Mouse (Mus musculus) forebrain, embryonic 10.5 days (tissue): Measurements from ENCODE around the gene Pwp2. TPM values are rescaled to one million over a fixed set of nuclear protein-coding genes. Genes with fewer than 3 reads are reported as not detected.

Experiments
- DNase-seq: peaks from one replicate; pipeline ENCODE4 v3.0.0-alpha.2; 2017; ENCODE audit warnings: low spot score; ENCODE audit errors: extremely low spot score
- H3K27ac ChIP-seq: fragments of 300-500 bp; sonication (generic); 2 replicates; pipeline ENCODE4 v1.5.1; 2016; ENCODE audit warnings: mild to moderate bottlenecking
- H3K27me3 ChIP-seq: fragments of 300-500 bp; sonication (generic); 2 replicates; pipeline ENCODE4 v1.6.1; 2016; ENCODE audit warnings: mild to moderate bottlenecking; ENCODE audit not compliant: poor library complexity, severe bottlenecking
- H3K36me3 ChIP-seq: fragments of 300-500 bp; sonication (generic); replicated peaks from 2 replicates; pipeline ENCODE4 v1.6.1; 2016; ENCODE audit warnings: mild to moderate bottlenecking, moderate library complexity
- H3K4me1 ChIP-seq: fragments of 300-500 bp; sonication (generic); 2 replicates; pipeline ENCODE4 v1.6.1; 2016
- H3K4me3 ChIP-seq: fragments of 300-500 bp; sonication (generic); 2 replicates; pipeline ENCODE4 v1.5.1; 2016; ENCODE audit warnings: mild to moderate bottlenecking, moderate library complexity
- H3K9me3 ChIP-seq: fragments of 300-500 bp; sonication (generic); 2 replicates; pipeline ENCODE4 v1.6.1; 2016; ENCODE audit warnings: mild to moderate bottlenecking, moderate library complexity
- WGBS: fragments of 180-500 bp; shearing (Covaris S2); methylation state at CpG from one replicate; pipeline ENCODE4 v1.1.7; 2016; 5-methylcytosine and 5-hydroxymethylcytosine counted together
- polyA plus RNA-seq: library from polyadenylated mRNA; unstranded; fragments of >200 nt; fragmentation: Nextera tagmentation; extraction: Ambion mirVana; gene quantifications from 2 replicates; pipeline ENCODE4 v1.2.1, GENCODE M21; 2016

The Pwp2 gene
- polyA plus RNA-seq, 1 experiment from 2014 or later = 34.7 TPM

DNA sequence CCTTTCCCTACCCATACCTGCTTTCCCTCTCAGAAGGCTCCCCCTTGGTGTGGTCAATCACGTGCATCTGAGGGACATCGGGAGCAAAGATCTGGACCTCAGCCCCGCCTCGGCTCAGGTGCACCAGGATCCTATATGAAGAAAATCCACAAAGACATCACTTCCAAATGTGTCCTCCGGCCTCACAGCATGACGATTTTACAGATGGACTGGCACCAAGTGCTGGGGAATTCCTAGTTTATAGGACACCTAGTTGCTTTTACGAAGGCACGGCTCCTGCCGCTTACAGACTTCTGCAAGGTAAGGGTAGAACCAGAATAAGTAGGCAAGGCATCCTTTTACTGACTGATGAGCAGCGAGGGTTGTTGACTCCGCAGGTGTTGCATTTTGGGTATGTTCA lies 16.2 kb downstream of the Pwp2 start:
- Histone ChIP-seq H3K27ac (peak overlapping the region; percentile 89), H3K36me3 (peaks cover 76% of the 10 kb centered on the region), H3K27me3 (no peaks in the 10 kb centered on the region), H3K9me3 (no peaks in the 10 kb centered on the region), H3K4me3 (peak overlapping the region; percentile 72), H3K4me1 (peaks cover 24% of the 10 kb centered on the region)
- DNase-seq = no peak
- 81% methylated on average over 11 of the region's 11 CpGs for WGBS

DNA sequence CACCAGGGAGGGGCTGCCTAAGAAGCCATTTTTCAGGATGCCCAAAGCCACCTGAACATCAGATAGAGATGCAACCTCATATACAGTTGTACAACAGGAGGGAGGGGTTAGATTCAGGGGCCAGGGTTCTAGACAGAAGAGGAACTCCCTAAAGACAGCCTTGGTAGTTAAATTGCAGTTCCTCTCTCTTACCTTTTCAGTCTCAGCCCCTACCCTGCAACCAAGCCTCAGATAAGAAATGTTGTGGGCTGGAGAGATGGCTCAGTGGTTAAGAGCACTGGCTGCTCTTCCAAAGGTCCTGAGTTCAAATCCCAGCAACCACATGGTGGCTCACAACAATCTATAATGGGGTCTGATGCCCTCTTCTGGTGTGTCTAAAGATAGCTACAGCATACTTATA lies 17.2 kb downstream of the Pwp2 start:
- no peak overlapping the region for H3K4me3 ChIP-seq
- H3K9me3 ChIP-seq = no peaks in the 10 kb centered on the region
- H3K36me3 ChIP-seq = peaks cover 76% of the 10 kb centered on the region
- no peaks in the 10 kb centered on the region for H3K27me3 ChIP-seq
- no peak overlapping the region for H3K27ac ChIP-seq
- peaks cover 24% of the 10 kb centered on the region for H3K4me1 ChIP-seq
- DNase-seq = no peak

DNA sequence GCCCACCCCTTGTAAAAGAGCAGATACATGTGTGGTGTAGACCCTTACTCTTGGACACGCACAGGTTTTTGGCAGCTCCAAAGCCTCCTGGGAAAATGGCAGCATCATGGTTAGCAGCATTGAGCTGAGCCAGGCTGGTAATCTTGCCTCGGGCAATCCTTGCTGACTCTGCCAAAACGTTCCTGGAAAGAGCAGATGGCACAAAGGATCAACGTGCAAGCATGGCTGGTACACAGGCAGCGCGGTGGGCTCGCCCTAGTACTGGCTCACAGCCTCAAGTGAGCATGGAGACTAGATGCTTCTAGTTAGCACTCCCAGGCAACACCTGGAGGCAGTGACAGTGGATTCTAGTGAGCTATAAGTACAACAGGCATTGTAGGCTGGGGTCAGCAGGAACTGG lies 17.6 kb downstream of the Pwp2 start:
- WGBS = 93% methylated on average over 7 of the region's 7 CpGs
- no peak for DNase-seq
- Histone ChIP-seq H3K27ac (no peak overlapping the region), H3K4me3 (no peak overlapping the region), H3K9me3 (no peaks in the 10 kb centered on the region), H3K36me3 (peaks cover 76% of the 10 kb centered on the region), H3K4me1 (peaks cover 24% of the 10 kb centered on the region), H3K27me3 (no peaks in the 10 kb centered on the region)

DNA sequence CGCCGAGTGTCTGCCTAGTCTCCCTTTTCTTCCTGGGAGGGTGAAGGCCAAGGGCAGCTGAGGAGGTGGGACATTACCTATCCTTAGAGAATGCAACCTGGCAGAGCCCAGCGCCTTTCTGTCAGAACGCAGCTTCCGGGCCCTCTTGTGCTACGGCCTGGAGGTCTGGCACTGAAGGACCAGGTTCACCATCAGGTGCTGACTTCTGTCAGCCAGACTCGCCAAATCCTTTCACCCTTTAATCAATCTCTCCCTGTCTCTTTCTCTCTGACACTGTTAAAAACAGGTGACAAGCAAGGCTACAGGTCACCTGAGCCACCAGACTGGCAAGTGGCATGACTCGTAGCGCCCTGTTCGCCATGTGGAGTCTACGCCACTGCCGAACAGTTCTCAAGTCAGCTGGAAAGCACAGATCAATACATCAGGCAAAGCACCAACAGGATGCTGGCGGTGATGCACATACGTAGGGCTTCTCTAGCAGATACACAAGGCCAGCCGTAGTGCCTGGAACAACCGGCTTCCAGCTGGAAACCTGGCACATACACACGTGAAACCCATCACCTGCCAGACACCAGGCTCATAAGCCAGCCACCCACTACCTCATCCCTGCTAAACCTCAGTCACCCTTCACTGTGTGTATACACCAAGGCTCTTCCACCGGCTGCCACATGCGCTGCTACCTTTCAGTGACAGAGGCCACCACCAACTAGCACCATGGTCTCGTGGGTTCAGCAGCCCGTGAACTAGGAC lies 19.5 kb downstream of the Pwp2 start:
- 93% methylated on average over 21 of the region's 21 CpGs for WGBS
- peaks cover 60% of the 10 kb centered on the region for H3K36me3 ChIP-seq

DNA sequence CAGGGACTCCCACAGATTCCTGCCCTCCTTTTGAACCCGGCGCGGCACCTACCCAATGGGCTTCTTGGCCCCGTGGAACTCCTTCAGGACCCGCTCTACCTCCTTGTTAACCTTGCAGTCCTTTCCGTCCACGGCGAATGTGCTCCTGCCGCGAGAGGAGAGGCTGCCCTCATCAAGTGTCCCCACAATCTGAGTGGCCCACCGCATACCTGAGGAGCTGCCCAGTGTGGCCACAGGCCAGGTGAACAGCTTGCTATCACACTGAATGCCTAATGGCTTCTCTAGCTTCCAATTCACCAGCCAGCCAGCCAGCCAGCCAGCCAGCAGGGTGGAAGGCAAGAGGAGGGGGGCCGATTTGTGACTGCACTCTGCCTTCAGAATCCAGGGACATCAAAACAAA lies 20.2 kb downstream of the Pwp2 start:
- Histone ChIP-seq H3K4me3 (no peak overlapping the region), H3K4me1 (peaks cover 17% of the 10 kb centered on the region), H3K36me3 (peaks cover 58% of the 10 kb centered on the region), H3K9me3 (no peaks in the 10 kb centered on the region), H3K27me3 (no peaks in the 10 kb centered on the region), H3K27ac (no peak overlapping the region)
- 96% methylated on average over 12 of the region's 12 CpGs for WGBS
- DNase-seq = no peak

More for the DNA sequence above, 19.5 kb downstream of the Pwp2 start:
- Histone ChIP-seq H3K27me3 (no peaks in the 10 kb centered on the region), H3K27ac (no peak overlapping the region), H3K4me1 (peaks cover 23% of the 10 kb centered on the region), H3K4me3 (no peak overlapping the region), H3K9me3 (no peaks in the 10 kb centered on the region)
- DNase-seq = no peak

DNA sequence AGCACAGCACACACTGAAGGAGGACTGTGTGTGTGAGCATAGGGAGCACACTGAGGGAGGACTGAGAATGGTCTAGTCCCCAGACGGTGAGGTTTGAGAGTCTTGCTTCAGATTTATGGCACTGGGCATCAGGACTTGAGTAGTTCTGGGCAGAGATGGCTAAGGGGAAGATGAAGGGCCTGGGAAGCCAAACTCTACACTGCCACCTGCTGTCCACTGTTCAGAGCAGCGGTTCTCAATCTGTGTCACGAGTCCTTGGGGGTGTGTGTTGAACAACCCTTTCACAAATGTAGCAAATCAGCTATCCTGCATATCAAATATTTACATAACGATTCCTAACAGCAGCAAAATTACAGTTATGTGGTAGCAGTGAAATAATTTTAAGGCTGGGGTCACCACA lies 21.0 kb downstream of the Pwp2 start:
- H3K9me3 ChIP-seq = no peaks in the 10 kb centered on the region
- peaks cover 17% of the 10 kb centered on the region for H3K4me1 ChIP-seq
- H3K4me3 ChIP-seq = no peak overlapping the region
- peak; percentile 42 for DNase-seq
- WGBS = 40% methylated on average over 4 of the region's 4 CpGs
- peaks cover 58% of the 10 kb centered on the region for H3K36me3 ChIP-seq
- no peak overlapping the region for H3K27ac ChIP-seq
- no peaks in the 10 kb centered on the region for H3K27me3 ChIP-seq

DNA sequence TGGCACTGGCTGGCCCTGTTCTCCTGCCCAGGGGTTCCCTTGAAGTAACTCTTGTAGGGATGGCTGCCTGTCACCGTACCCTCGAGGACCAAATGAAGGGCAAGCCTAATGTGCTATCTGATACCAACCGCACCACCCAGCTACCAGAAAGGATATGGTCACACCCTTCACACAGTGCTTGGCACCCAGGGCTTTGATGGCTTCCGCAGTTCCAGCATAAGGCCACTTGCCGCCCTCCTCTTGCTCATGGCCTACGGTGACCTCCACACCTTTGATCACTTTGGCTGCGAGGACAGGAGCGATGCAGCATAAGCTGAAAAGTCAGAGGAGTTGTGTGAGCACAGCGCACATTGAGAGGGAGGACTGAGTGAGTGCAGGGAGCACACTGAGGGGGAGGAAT lies 21.7 kb downstream of the Pwp2 start:
- Histone ChIP-seq H3K4me3 (no peak overlapping the region), H3K9me3 (no peaks in the 10 kb centered on the region), H3K36me3 (peaks cover 58% of the 10 kb centered on the region), H3K4me1 (peaks cover 11% of the 10 kb centered on the region), H3K27ac (no peak overlapping the region), H3K27me3 (no peaks in the 10 kb centered on the region)
- 94% methylated on average over 9 of the region's 9 CpGs for WGBS
- DNase-seq = no peak

DNA sequence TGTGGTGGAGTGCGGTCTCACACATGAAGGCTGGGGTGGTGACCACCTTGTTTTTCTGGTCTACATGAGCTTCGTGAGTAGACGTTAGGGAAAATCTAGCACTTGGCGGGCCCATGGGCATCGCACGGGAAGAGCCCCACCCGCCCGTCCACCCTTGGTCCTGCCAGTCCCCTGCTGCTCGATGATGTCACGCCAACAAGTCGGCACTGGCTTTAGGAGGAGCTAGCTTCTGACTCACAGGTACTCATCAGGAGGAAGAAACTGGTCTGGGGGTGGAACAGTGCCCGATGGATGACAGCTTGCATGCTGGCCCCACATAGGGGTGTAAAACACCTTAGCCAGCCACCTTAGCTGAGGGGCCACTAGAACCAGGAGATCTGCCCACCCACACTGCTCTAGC lies 22.3 kb downstream of the Pwp2 start:
- Histone ChIP-seq H3K9me3 (no peaks in the 10 kb centered on the region), H3K4me3 (no peak overlapping the region), H3K27me3 (no peaks in the 10 kb centered on the region), H3K4me1 (peaks cover 9% of the 10 kb centered on the region), H3K27ac (no peak overlapping the region), H3K36me3 (peaks cover 53% of the 10 kb centered on the region)
- no peak for DNase-seq
- 94% methylated on average over 12 of the region's 12 CpGs for WGBS

DNA sequence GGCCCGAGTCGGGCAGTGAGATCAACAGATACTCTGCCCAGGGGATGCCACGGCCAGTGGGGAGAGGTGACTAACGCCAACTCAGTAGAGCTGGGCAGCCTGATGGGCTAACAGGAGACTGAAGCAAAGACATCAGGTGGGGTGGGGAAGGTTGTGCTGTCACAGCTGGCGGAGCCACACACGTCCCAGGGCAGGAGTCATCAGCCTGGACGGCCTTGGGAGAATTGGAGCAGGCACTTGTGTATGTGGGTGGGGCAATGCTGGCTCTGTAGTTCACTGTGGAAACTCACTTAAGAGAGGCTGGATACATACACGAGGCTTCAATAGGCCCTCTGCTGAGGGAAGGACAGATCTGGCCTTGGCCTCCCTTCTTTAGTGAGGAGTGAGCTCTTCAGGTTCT lies 23.9 kb downstream of the Pwp2 start:
- Histone ChIP-seq H3K27me3 (no peaks in the 10 kb centered on the region), H3K27ac (no peak overlapping the region), H3K9me3 (no peaks in the 10 kb centered on the region), H3K4me3 (no peak overlapping the region), H3K36me3 (peaks cover 38% of the 10 kb centered on the region), H3K4me1 (peaks cover 9% of the 10 kb centered on the region)
- no peak for DNase-seq
- 87% methylated on average over 8 of the region's 8 CpGs for WGBS

DNA sequence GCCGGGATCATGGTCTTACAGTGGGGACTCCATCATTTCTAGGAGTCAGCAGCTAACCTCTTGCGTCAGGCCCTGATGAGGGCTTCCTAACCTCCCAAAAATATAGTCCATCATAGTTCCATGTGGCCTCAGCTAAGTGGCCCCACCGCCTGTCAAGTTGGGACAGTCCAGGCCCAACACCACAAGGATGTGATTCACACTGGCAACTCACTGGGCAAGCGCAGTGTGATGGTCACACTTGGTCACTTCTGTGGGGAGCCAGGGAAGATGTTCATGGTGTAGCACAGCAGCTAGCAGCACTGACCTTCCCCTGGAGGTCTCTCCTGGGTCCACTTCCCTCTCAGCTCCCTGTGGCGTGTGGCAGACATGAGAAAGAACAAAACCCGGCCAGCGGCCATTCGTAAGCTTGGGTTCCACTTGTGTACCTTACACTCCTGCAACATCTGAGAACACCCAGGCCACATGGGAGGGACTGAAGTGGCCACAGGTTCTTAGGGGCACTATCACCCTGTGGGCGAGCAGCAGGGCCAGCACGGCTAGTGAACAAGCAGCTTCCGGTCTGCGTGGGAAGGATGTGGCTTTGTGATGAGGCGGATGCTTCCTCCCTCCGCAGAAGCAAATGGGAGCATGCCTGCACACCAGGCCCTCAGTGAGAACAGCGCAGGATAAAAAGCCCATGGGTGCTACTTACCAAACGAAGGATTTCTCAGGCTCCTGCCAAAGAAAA lies 24.4 kb downstream of the Pwp2 start:
- Histone ChIP-seq H3K27me3 (no peaks in the 10 kb centered on the region), H3K27ac (no peak overlapping the region), H3K9me3 (no peaks in the 10 kb centered on the region), H3K4me3 (no peak overlapping the region), H3K4me1 (peaks cover 9% of the 10 kb centered on the region), H3K36me3 (peaks cover 32% of the 10 kb centered on the region)
- WGBS = 90% methylated on average over 16 of the region's 16 CpGs
- no peak for DNase-seq

DNA sequence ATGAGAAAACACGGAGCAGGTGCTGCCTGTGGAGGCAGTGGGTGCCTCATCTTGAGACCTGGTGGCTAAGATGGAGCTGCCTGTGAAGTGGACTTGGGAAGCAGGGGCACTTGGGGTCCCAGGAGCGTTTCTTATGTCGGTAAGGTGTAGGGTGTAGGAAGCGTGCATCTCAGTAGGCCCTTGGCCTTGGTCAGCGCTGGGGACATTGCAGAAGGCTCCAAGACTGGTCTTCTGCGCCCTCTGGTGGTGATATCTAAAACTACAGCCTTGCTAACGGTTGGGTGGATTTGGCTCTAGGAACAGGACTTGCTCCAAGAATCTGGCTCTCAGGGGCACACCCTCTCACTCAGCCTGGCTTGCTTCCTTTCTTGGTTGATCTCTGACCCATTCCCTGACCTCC lies 25.0 kb downstream of the Pwp2 start:
- no peak overlapping the region for H3K27ac ChIP-seq
- H3K36me3 ChIP-seq = peaks cover 26% of the 10 kb centered on the region
- peaks cover 9% of the 10 kb centered on the region for H3K4me1 ChIP-seq
- DNase-seq = peak; percentile 83
- no peaks in the 10 kb centered on the region for H3K27me3 ChIP-seq
- H3K9me3 ChIP-seq = no peaks in the 10 kb centered on the region
- H3K4me3 ChIP-seq = peak overlapping the region; percentile 32; the same call in 1 of the 2 replicates
- 3% methylated on average over 7 of the region's 7 CpGs for WGBS

DNA sequence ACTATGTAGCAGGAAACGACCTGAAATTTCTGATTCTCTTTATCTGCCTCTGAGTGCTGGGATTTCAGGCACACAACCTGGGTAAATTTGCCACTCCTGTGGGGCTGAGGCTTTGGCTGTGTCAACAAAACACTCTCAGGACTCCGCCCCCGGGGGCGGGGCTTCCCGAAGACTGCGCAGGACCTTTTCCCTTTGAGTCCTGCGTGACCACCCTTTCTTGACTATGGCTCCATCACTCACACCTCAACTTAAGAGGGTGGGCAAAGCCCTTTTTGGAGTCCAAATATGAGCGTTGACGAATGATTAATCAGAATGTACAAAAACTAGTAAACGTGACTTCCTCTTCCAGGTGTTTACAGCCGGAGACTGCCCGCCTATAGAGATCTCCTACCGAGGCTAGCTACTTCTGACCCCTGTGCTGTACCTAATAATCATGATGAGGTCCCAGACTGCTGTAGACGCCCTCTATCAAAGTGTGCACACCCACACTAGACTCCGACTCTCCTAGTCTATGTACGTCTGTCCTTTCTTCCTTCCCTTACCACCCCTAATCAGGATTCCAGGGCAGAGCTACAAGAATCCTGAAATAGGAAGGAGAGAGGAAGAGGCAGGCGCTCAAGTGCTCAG lies 25.6 kb downstream of the Pwp2 start:
- H3K27ac ChIP-seq = no peak overlapping the region
- peak overlapping the region; percentile 32 for H3K4me3 ChIP-seq
- peaks cover 9% of the 10 kb centered on the region for H3K4me1 ChIP-seq
- 17% methylated on average over 17 of the region's 17 CpGs for WGBS
- H3K27me3 ChIP-seq = no peaks in the 10 kb centered on the region
- peaks cover 21% of the 10 kb centered on the region for H3K36me3 ChIP-seq
- no peak for DNase-seq
- H3K9me3 ChIP-seq = no peaks in the 10 kb centered on the region

DNA sequence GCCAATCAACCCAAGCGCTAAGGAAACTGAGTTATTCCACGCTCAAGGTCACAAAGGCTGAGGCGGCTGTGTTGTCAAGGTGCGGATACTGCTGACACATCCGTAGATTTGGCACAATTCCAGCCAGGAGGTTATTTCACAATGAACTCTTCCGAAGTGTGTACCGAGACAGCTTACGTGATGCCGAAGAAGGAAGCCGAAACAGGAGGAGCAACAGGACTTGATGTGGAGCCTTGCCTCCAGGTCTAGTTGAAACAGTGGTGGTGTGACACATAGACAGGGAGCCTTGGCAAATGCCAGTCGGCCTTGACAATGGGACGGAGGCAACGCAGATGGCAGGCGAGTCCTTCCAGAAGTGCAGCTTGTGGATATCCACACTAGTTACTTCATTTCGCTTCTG lies 26.9 kb downstream of the Pwp2 start:
- peaks cover 10% of the 10 kb centered on the region for H3K36me3 ChIP-seq
- WGBS = 88% methylated on average over 15 of the region's 15 CpGs
- no peaks in the 10 kb centered on the region for H3K27me3 ChIP-seq
- no peak for DNase-seq
- peaks cover 9% of the 10 kb centered on the region for H3K4me1 ChIP-seq
- H3K9me3 ChIP-seq = no peaks in the 10 kb centered on the region
- H3K4me3 ChIP-seq = no peak overlapping the region
- no peak overlapping the region for H3K27ac ChIP-seq
